Mouse (Mus musculus) gastrocnemius, postnatal 14 days (tissue): ENCODE data around the gene Midn. TPM values are rescaled to one million over a fixed set of nuclear protein-coding genes. Genes with fewer than 3 reads are reported as not detected.
A peak's percentile ranks its signal among the peaks of the same experiment; 100 is the strongest.

Source experiments
- DNase-seq: peaks from one replicate; pipeline ENCODE4 v3.0.0; 2021; ENCODE audit warnings: mixed read lengths
- intact Hi-C: fragments of 180-260 bp; cut with DNase I; formaldehyde crosslinking; loops from one replicate; pipeline ENCODE4 v1.15.1; 2025; ENCODE audit warnings: low total_unique reads
- total RNA-seq, 2 experiments: library from RNA; stranded (reverse); gene quantifications; 2 replicates each; pipeline ENCODE4 v1.2.3; 2021

The Midn gene
- total RNA-seq, 2 experiments from 2014 or later: 40.3 to 43.6 TPM

DNA sequence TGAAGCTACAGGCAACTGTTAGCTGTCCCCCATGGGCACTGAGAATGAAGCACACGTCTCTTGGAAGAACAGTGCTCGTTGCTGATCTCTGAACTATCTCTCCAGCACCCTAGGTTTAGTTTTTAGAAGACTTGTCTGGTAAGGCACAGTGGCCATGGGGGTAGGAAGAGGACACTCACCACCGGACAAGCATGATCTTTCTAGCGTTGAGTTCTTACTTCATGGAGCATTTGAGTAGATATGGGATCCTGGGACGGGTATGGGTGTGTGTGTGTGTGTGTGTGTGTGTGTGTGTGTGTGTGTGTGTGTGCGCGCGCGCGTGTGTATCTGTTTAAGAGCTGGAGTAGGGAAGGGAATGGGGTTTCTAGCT is 7.4 kb upstream of the Midn start, which contains the start of gene Cbarp:
Gene Cbarp, minus strand, starts transcription at position 170 of the 370 bp plus-strand sequence.
- DNase-seq: no peak
- intact Hi-C loops: no loop called here

- intact Hi-C loops: no loop called here
Observed at GRCm38 (mm10) chr10:80141243-80141642, 6.8 kb upstream of the Midn start.

GRCm38 (mm10) chr10:80141786-80142529 is 6.1 kb upstream of the Midn start:
- DNase-seq: peak; percentile 96
- intact Hi-C loops: no loop called here

More at GRCm38 (mm10) chr10:80141243-80141642, 6.8 kb upstream of the Midn start:
- peak; percentile 92 for DNase-seq

DNA sequence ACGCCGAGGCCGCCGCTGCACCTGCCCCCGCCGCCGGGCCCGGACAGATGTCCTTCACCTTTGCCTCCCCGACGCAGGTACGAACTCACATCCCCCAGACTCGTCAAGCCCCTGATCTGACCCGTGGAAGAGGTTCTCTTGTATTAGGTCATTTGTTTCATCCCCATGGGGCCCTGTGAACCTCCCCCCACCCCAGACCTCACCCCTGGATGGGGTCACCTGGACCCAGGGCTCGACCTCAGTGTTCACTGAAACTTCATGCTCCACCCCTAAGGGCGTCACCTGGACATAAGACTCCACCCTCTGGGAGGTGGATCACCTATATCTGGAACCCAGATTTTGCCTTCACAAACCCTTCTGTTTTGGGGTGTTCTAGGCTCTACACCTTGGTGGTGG is 5.5 kb upstream of the Midn start:
- intact Hi-C loops: no loop called here
- no peak for DNase-seq

DNA sequence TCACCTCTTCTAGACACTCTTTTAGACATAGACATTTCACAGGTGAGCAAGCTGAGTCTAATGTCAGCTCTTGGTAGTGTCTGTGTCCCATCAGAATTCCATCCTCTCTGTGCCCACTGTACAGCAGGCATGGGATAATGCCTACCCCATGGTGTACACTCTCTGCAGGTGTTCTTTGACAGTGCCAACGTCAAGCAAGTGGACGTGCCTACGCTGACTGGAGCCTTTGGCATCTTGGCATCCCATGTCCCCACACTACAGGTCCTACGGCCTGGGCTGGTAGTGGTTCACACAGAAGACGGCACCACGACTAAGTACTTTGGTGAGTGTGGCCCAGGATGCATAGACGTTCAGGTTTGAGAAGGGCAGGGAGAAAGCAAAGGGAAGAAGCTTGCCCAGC is 4.4 kb upstream of the Midn start:
- intact Hi-C loops: loop anchor here (1.0 kb wide), 1 partner anchor 22 kb away; the partner anchor contains the start of gene Cirbp
- DNase-seq: no peak

GRCm38 (mm10) chr10:80144159-80144558 is 3.9 kb upstream of the Midn start:
- intact Hi-C loops: loop anchor here (1.0 kb wide), 1 partner anchor 21 kb away; the partner anchor contains the start of gene Cirbp

DNA sequence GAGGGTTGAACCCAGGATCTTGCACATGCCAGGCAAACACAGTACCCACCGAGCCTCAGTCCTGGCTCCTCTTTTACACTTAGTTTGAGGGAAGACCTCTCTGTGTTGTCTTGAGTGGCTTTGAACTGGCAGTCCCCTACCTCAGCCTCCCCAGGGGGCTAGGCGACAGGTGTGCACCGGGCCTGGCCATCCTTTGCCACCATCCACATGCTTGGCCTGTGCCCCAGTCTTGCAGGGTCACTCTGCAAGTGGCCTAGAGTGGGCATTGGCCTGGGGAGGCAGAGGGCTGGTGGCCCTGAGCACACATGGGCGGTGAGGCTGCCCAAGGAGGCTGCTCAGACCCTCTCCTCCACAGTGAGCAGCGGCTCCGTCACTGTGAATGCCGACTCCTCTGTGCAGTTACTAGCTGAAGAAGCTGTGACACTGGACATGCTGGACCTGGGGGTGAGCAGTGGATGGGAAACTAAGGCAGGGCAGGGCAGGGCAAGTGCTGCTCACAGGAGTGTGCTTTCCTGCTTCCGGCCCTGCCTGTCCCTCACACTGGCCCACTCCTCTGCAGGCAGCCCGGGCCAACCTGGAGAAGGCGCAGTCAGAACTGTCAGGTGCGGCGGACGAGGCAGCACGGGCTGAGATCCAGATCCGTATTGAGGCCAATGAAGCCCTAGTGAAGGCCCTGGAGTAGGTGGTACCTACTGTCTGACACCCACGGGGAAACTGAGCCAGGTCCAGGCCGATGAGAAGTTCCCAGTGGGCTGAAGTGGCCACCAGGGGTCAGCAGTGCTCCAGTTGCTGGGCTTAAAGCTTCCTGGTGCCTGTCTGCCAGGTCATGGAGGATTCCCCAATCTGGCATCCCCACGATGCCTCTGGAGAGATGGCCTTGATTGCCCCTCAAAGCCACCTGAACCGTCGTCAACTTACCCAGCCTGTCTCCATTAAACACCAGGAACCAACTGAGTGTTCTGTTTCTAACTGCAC is 2.9 kb upstream of the Midn start:
- intact Hi-C loops: loop anchor here (1.0 kb wide), 1 partner anchor 20 kb away; the partner anchor contains the start of gene Cirbp
- peak; percentile 83 for DNase-seq

More at GRCm38 (mm10) chr10:80144159-80144558, 3.9 kb upstream of the Midn start:
- DNase-seq: no peak

GRCm38 (mm10) chr10:80145896-80146295 is 2.2 kb upstream of the Midn start:
- intact Hi-C loops: no loop called here
- no peak for DNase-seq

DNA sequence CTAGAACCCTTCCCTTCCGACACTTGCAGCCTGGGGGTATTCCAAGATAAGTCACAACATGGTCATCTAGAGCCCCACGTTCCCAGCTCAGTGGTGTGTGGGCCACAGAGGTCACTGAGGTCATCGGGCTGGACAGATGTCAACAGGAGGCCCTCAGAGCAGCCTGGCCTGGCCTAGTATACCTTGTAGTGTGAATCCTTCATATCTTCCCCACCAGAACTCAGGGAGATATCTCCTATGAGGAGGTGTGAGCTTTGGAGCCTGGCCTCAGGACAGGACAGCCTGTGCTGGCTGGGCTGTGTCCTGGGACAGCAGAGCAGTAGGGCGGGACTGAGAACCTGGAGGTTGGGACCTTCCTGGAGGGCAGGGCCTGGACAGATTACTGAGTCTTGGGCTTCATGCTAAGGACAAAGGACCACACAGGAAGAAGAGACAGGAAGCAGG is 1.5 kb upstream of the Midn start:
- no peak for DNase-seq
- intact Hi-C loops: no loop called here

DNA sequence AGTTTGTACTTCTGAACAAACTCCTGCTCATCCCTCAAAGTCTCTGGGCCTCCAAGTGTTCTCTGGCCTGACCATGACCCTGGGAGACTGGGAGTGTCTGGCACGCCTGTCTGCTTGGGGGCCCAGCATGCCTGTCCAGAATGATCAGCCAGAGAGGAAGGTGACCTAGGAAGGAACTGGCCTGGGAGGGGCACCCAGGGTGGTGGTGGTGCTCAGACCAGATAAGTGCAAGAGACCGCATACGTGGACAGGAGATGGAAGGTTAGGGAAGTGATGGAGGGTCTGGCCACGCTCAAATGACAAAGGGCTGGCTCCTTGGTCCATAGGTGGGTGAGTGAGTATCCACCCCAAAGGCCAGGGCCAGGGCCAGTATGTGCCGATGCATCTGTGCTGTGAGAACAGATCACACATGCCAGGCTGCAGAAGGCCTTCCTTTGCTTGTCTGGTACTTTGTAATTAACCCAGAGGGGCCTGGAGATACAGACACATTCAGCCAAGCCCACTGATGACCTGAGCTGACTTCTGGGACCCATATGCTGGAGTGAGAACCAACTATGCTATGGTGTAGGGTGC is 840 bp upstream of the Midn start:
- intact Hi-C loops: no loop called here
- no peak for DNase-seq

DNA sequence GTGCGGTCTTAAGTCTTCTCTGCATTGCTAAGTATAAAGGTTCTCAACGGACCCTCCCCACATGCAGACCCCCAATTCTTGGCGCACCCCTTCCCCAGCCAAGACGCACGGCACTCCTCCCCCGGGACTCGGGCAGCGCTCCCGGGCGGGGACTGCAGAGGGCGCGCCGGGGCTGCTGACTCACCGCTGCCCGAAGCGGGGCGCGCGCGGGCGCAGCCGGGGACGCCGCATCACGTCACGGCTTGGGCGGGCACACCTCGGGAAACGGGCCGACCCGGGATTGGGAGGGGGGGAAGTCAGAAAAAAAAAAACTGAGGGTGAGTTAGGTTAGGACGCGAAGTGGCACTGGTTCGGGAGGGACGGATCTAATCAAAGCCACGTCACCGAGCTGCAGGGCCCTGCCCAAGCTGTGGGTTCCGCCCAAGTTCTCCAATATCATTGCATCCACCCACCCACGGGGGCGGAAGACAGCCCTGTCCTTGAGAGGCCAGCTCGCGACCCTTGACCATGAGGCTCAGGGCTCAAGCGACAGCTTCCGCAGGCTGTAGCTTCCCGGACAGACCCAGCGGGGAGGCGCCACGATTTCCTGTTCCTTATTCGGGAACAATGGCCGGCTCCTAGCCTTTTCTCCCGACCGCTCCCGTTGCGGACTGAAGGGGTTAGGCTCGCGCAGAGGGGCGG is 678 bp downstream of the Midn start:
- peak; percentile 96 for DNase-seq
- intact Hi-C loops: no loop called here

DNA sequence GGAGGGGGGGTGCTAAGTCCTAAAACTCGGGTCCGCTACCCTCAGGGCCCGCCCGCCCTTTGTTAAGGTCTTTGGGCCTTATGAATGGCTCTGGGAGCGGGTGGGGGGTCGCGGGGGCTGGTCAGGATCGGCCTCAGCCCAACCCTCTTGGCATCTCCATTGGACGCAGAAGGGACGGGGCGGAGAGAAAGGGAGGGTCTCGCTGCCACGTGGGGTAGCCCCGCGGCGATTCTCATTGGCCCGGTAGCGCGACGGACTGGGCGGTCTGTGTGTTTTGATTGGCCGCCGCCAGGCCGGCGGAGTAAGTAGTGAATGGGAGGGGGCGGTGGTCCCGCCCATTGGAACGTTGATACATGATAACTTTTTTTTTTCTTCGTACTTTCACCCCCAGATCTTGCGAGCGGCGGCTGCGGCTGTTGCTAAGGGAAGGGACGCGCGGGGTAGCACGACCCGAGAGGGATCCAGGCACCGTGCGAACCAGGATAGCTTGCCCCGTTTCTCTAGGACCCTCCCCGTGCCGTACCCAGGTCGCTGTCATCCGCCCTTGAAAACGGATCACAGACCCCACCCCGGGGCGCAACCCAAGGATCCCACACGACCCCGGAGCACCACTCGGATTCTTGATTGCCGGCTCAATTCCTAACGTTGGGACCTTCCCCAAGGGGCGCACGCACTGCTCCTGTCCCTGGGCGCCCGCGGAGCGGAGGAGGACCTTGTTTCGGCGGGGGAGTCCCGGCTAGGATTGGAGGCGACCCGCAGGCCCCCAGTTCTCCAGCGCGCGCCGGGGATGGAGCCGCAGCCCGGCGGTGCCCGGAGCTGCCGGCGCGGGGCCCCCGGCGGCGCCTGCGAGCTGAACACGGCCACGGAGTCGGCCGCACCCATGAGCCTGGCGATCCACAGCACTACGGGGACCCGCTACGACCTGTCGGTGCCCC is 1.5 kb downstream of the Midn start:
- intact Hi-C loops: no loop called here
- peak; percentile 98 for DNase-seq

DNA sequence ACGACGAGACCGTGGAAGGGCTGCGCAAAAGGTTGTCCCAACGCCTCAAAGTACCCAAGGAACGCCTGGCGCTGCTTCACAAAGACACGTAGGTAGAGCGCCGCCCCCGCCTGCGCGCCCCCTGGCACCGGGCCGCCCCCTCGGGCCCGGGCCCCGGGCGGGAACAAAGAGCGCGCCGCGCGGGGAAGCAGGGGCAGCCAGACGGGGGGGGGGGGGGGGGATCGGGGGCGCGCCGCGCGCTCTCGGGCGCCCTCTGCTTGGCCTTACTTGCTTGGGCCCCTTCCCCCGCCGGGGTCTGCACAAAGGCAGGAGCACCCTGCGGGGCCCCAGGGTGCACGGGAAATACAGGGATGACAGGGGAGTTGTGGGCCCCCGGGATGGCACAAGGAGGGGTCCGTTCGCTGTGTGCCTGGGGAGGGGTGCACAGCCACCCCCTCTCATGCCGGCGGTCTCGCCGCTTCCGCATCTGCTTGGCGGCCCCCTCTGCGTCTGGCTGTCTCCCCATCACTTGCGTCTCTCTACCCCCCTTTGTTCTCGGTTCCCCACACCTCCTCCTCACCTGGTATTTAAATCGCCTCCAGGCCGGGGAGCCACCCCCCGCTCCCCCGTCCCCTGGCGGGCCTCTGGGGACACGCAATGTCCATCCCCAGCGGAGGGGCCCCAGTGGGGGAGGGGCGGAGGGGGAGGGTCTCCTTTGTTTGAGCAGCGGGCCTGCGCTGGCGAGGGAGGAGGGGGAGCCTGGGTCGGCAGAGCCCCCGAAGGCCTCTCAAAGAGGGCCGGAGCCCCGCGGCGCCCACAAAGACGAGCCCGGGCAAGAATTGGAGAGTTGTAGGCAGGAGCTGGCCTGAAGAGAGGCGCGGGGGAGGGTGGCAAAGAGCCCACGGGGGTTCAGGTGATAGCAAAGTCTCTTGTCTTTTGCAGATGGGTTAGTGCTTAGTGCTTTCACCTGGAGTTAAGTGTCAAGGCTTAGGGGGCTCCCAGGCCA is 2.4 kb downstream of the Midn start:
- intact Hi-C loops: no loop called here
- peak; percentile 52 for DNase-seq

DNA sequence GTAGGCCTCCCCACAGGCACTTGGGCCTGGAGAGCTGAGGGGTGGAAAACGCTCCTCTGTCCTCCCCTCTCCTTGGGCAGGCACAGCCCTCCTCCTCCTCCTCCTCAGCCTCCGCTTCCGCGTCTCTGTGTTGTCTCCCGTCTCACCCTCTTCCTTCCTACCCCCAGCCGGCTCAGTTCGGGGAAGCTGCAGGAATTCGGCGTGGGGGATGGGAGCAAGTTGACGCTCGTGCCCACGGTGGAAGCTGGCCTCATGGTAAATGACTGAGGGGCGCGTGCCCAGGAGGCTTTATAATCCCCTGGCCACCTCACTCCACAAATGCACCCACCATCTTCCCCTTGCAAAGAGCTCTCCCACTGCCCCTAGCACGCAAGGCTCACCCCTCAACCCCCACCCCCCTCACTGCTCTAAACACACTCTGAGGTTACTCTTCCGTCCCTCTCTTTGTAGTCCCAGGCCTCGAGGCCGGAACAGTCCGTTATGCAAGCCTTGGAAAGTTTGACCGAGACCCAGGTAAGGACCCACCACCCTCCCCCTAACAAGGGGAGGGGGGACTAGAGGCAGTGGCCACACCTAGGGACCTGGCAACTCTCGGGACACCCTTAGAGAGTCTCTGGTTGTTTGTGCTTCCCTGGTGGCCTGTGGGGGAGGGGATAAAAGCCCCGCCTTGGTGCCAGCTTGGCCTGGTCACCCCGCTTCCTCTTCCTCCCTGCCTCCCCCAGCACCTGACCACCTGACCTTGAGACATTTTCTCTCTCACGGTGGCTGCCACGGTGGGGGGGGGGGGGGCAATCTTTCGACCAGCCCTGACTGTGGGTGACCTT is 3.4 kb downstream of the Midn start:
- intact Hi-C loops: no loop called here
- DNase-seq: peak; percentile 65

DNA sequence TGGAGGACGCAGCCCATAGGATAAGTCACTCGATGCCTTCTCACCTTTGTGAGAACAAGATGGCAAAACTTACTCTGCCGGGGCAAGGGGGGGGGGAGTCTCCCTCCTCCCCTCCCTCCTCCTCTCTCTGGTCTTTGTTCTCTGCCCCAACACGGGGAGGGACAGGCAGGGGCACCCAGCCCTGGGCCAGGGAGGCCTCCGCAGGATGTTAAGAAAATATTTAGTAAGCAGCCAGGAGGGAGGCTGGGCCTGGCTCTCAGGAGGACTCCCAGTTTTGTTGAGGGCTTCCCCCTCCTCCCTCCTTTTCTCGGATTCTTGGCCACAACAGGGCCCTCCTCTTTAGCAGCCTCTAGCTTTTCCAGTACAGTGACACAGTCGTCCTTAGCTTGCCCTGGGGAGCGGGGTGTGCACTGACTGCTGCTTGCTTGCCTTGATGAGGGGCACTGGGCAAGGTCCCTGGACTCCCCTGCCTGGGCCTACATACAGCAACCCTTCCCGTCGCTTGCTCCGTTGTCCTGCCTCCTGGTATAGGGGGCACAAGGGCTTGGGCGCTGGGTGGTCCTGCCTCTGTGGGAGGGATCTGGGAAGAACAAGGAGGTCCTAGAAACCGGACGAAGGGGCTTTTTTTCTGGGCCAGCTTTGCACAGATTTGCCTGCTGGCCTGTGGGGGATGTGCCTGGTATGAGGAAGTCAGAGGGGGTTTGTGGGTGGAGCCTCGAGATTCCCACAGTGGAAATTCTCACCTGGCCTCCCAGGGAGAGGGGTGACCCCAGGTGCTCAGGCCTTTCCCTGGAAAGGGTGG is 4.2 kb downstream of the Midn start:
- peak; percentile 56 for DNase-seq
- intact Hi-C loops: no loop called here
